Mouse (Mus musculus) intestine, embryonic 15.5 days (tissue): ENCODE data around the gene Calml3. TPM values are rescaled to one million over a fixed set of nuclear protein-coding genes. Genes with fewer than 3 reads are reported as not detected.
"Not testable (repeated sequence)": the region's sequence is repeated elsewhere in the genome, so short reads cannot be mapped to it uniquely, and the experiment has no call there.

ENCODE experiments used
- ATAC-seq: fragments of 200-750 bp; cut with Nextera tagmentation; 2 replicates; pipeline ENCODE4 v1.8.0; 2017; ENCODE audit warnings: moderate TSS enrichment, moderate library complexity
- H3K27ac ChIP-seq: fragments of 300-500 bp; sonication (generic); 2 replicates; pipeline ENCODE4 v1.5.1; 2015; ENCODE audit warnings: mild to moderate bottlenecking, inconsistent platforms
- H3K27me3 ChIP-seq: fragments of 300-500 bp; sonication (generic); replicated peaks from 2 replicates; pipeline ENCODE4 v1.6.1; 2015; ENCODE audit warnings: inconsistent platforms
- H3K36me3 ChIP-seq: fragments of 300-500 bp; sonication (generic); 2 replicates; pipeline ENCODE4 v1.6.1; 2015; ENCODE audit warnings: inconsistent platforms
- H3K4me1 ChIP-seq: fragments of 300-500 bp; sonication (generic); replicated peaks from 2 replicates; pipeline ENCODE4 v1.6.1; 2015; ENCODE audit warnings: inconsistent platforms
- H3K4me2 ChIP-seq: fragments of 300-500 bp; sonication (generic); replicated peaks from 2 replicates; pipeline ENCODE4 v1.6.1; 2015; ENCODE audit warnings: mild to moderate bottlenecking, inconsistent platforms
- H3K4me3 ChIP-seq: fragments of 300-500 bp; sonication (generic); replicated peaks from 2 replicates; pipeline ENCODE4 v1.5.1; 2015; ENCODE audit warnings: inconsistent platforms
- H3K9ac ChIP-seq: fragments of 300-500 bp; sonication (generic); 2 replicates; pipeline ENCODE4 v1.6.1; 2015; ENCODE audit warnings: inconsistent platforms
- H3K9me3 ChIP-seq: fragments of 300-500 bp; sonication (generic); 2 replicates; pipeline ENCODE4 v1.6.1; 2016; ENCODE audit warnings: inconsistent platforms
- WGBS: fragments of 180-500 bp; shearing (Covaris S2); methylation state at CpG from one replicate; pipeline ENCODE4 v1.1.7; 2015; 5-methylcytosine and 5-hydroxymethylcytosine counted together
- polyA plus RNA-seq: library from polyadenylated mRNA; unstranded; fragments of >200 nt; fragmentation: Nextera tagmentation; extraction: Ambion mirVana; gene quantifications from 2 replicates; pipeline ENCODE4 v1.2.1, GENCODE M21; 2015

The Calml3 gene
- not detected in 2 replicates for polyA plus RNA-seq

- H3K36me3 ChIP-seq, result no peaks in the 10 kb centered on the region
- no peaks in the 10 kb centered on the region for H3K27me3 ChIP-seq
- no peak within 1 kb of the TSS for H3K4me3 ChIP-seq
- no peaks in the 10 kb centered on the region for H3K9me3 ChIP-seq
- WGBS, result 84% methylated on average over 13 of the region's 13 CpGs
- no peaks in the 10 kb centered on the region for H3K4me1 ChIP-seq
- no peak for ATAC-seq
- no peak within 1 kb of the TSS for H3K9ac ChIP-seq
- H3K4me2 ChIP-seq, result no peak within 1 kb of the TSS
- H3K27ac ChIP-seq, result no peak within 1 kb of the TSS
These were observed at the start of gene Calml3 for GRCm38 (mm10) chr13:3804186-3804585. Calml3 (minus strand) TSS chr13:3804316.

DNA sequence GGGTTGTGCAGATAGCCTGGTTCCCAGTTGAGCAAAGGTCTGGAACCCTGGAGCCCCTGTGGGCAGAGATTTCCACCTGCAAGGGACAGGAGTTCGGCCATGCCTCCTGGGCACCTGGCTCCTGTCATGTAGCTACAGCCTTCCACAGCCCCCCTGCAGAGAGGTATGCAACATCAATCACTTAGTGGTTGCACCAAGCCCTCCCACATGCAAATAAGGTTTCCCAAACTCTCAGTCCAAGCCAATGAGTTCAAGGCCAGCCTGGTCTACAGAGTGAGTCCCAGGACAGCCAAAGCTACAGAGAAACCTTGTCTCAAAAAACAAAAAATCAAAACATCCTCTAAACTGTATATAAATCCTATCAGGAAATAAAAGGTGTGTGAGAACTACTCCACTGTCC lies 46.2 kb upstream of the Calml3 start:
- H3K4me2 ChIP-seq, result no peak overlapping the region
- H3K4me1 ChIP-seq, result no peaks in the 10 kb centered on the region
- H3K36me3 ChIP-seq, result no peaks in the 10 kb centered on the region
- no peaks in the 10 kb centered on the region for H3K9me3 ChIP-seq
- H3K9ac ChIP-seq, result no peak overlapping the region
- no peak overlapping the region for H3K4me3 ChIP-seq
- no peak overlapping the region for H3K27ac ChIP-seq
- WGBS, result 68% methylated on average over 1 of the region's 1 CpGs
- no peaks in the 10 kb centered on the region for H3K27me3 ChIP-seq
- no peak for ATAC-seq

- not testable (repeated sequence) for ATAC-seq, H3K9ac ChIP-seq, H3K4me3 ChIP-seq, H3K27me3 ChIP-seq, H3K4me2 ChIP-seq, H3K4me1 ChIP-seq, H3K36me3 ChIP-seq, H3K27ac ChIP-seq, H3K9me3 ChIP-seq
These were observed 36.5 kb upstream of the Calml3 start for GRCm38 (mm10) chr13:3840662-3841061.

DNA sequence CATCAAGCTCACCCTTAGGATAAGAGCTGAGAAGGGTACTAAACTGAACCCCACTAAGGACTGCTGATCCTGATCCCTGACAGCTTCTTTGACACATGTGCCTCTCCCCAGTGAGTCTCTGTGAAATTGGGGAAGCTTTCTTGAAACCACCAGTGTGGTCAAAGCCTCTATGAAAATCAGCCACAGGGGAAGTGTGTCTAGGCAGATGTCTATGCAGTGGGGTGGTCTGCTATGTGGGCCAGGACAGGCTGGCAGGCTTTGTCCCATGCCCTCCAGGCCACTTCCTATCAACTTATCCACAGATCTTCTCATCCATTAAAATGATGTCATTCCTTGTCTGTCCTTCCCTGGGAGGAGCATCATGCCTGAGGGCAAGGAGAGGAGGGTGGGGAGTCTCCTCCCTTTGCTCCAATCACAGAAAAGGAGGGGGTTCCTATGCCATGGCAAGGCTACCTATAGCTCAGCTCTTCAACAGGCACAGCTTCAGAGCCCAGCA lies 33.2 kb upstream of the Calml3 start, which contains the start of gene Calm4:
Gene Calm4, plus strand, starts transcription at position 446 of the 496 bp plus-strand sequence.
- H3K4me2 ChIP-seq, ATAC-seq, H3K27me3 ChIP-seq, H3K27ac ChIP-seq, H3K9ac ChIP-seq, H3K4me3 ChIP-seq, H3K9me3 ChIP-seq, H3K36me3 ChIP-seq, H3K4me1 ChIP-seq: not testable (repeated sequence)

DNA sequence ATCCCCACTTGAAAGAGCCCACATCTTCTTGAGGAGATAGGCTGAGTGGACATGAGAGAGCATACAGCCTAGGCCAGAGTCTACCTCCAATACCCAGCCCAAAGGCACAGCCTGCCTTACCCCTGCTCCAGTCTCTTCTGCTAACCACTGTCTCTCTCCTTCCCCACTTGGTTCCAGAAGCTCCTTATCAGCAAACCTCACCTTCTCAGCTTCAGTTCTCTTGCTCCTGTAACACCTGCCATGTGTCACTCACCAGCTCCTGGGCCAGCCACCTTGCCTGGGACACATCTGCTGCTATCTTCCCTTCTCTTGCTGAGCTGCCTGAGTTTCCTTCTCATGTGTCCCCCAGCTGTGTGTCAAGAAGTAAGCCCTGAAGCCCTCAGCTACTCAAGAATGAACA lies 29.5 kb upstream of the Calml3 start:
- not testable (repeated sequence) for H3K4me3 ChIP-seq, H3K27me3 ChIP-seq, ATAC-seq, H3K4me2 ChIP-seq, H3K27ac ChIP-seq, H3K36me3 ChIP-seq, H3K4me1 ChIP-seq, H3K9ac ChIP-seq, H3K9me3 ChIP-seq

- ATAC-seq, result peak; percentile 36; the same call in 1 of the 2 replicates
These were observed 28.3 kb upstream of the Calml3 start for GRCm38 (mm10) chr13:3832450-3832849.

GRCm38 (mm10) chr13:3831994-3832393 lies 27.9 kb upstream of the Calml3 start:
- H3K36me3 ChIP-seq, result no peaks in the 10 kb centered on the region
- no peak overlapping the region for H3K9ac ChIP-seq
- H3K4me1 ChIP-seq, result no peaks in the 10 kb centered on the region
- H3K27ac ChIP-seq, result no peak overlapping the region
- WGBS, result 63% methylated on average over 1 of the region's 1 CpGs
- H3K4me3 ChIP-seq, result no peak overlapping the region
- no peaks in the 10 kb centered on the region for H3K27me3 ChIP-seq
- no peak overlapping the region for H3K4me2 ChIP-seq
- ATAC-seq, result peak; percentile 77
- H3K9me3 ChIP-seq, result no peaks in the 10 kb centered on the region

More at GRCm38 (mm10) chr13:3832450-3832849, 28.3 kb upstream of the Calml3 start:
- no peaks in the 10 kb centered on the region for H3K27me3 ChIP-seq
- H3K4me1 ChIP-seq, result no peaks in the 10 kb centered on the region
- H3K9ac ChIP-seq, result no peak overlapping the region
- H3K27ac ChIP-seq, result no peak overlapping the region
- no peaks in the 10 kb centered on the region for H3K36me3 ChIP-seq
- H3K9me3 ChIP-seq, result no peaks in the 10 kb centered on the region
- no peak overlapping the region for H3K4me2 ChIP-seq
- no peak overlapping the region for H3K4me3 ChIP-seq
- WGBS, result 40% methylated on average over 2 of the region's 2 CpGs

DNA sequence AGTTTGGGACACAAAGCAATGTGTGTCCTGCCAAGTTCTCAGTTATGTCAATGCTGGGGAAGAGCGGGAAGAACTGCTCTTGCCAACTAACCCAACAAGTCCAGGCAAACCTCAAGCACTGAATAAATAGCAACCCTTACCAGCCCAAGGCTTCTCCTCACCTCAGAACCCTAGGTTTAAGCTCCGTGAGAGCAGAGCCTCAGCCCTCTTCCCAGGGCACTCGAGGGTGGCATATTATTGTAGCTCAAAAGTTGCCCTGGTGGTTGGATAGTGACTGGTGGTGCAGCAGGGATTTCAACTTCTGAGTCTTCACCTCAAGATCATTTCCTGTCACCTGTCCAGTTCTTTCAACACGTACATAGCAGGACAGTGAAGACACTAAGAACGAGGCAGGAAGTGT lies 27.4 kb upstream of the Calml3 start:
- Histone ChIP-seq H3K27me3 (no peaks in the 10 kb centered on the region), H3K4me1 (no peaks in the 10 kb centered on the region), H3K4me3 (no peak overlapping the region), H3K36me3 (no peaks in the 10 kb centered on the region), H3K4me2 (no peak overlapping the region), H3K27ac (no peak overlapping the region), H3K9ac (no peak overlapping the region), H3K9me3 (no peaks in the 10 kb centered on the region)
- ATAC-seq, result 0 out of 2 replicates have a peak, but pooled peaks have one; percentile 10
- 82% methylated on average over 5 of the region's 5 CpGs for WGBS

DNA sequence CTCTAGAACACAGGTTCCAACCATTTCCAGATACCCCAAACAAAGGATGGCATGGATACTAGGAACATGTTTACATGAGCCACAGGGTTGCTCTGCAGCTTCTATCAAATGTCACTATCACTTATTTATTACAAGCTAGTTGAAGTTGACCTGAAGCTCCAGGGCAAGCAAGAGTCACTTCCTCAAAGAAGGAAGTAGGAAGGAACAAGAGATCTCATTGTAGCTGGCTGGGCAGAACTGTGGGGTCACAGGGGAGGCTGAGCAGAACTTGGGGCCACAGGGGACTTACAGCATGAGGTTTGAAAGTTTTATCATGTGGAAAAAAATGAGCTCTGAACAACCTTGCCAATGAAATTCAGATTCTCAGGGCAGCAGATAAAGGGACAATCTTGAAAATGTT lies 21.6 kb upstream of the Calml3 start:
- no peak overlapping the region for H3K9ac ChIP-seq
- H3K27ac ChIP-seq, result no peak overlapping the region

GRCm38 (mm10) chr13:3822105-3822504 lies 18.0 kb upstream of the Calml3 start:
- no peaks in the 10 kb centered on the region for H3K9me3 ChIP-seq
- no peaks in the 10 kb centered on the region for H3K36me3 ChIP-seq
- peak; percentile 63 for ATAC-seq
- H3K4me1 ChIP-seq, result no peaks in the 10 kb centered on the region
- H3K4me3 ChIP-seq, result no peak overlapping the region
- WGBS, result 56% methylated on average over 4 of the region's 4 CpGs
- H3K9ac ChIP-seq, result no peak overlapping the region
- no peak overlapping the region for H3K27ac ChIP-seq
- no peaks in the 10 kb centered on the region for H3K27me3 ChIP-seq
- H3K4me2 ChIP-seq, result no peak overlapping the region

More for the DNA sequence above, 21.6 kb upstream of the Calml3 start:
- no peak overlapping the region for H3K4me2 ChIP-seq
- no peak overlapping the region for H3K4me3 ChIP-seq
- H3K27me3 ChIP-seq, result no peaks in the 10 kb centered on the region
- H3K9me3 ChIP-seq, result no peaks in the 10 kb centered on the region
- no peaks in the 10 kb centered on the region for H3K36me3 ChIP-seq
- H3K4me1 ChIP-seq, result no peaks in the 10 kb centered on the region
- ATAC-seq, result no peak

DNA sequence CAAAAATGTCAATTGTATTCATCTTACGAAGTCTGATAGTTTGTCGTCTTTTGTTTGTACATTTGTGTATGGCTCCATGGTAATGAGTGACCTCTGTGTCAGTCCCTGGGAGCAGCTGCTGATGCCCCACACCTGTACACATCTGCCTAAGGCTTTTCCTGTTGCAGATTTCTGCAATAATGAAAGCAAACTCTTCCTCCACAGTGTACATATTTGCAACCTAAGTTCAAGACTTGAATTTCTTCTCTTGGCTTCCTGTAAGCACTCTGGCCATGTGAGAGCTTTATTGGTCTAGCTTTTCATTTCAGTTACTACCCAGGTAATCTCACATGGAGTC lies 14.6 kb upstream of the Calml3 start:
- no peaks in the 10 kb centered on the region for H3K9me3 ChIP-seq
- H3K4me2 ChIP-seq, result no peak overlapping the region
- H3K9ac ChIP-seq, result no peak overlapping the region
- H3K4me3 ChIP-seq, result no peak overlapping the region
- no peak for ATAC-seq
- no peak overlapping the region for H3K27ac ChIP-seq
- H3K27me3 ChIP-seq, result no peaks in the 10 kb centered on the region
- H3K4me1 ChIP-seq, result no peaks in the 10 kb centered on the region
- no peaks in the 10 kb centered on the region for H3K36me3 ChIP-seq
- WGBS, result 61% methylated on average over 2 of the region's 2 CpGs

GRCm38 (mm10) chr13:3818012-3818739 lies 14.1 kb upstream of the Calml3 start:
- no peaks in the 10 kb centered on the region for H3K4me1 ChIP-seq
- H3K27me3 ChIP-seq, result no peaks in the 10 kb centered on the region
- no peak overlapping the region for H3K9ac ChIP-seq
- no peaks in the 10 kb centered on the region for H3K36me3 ChIP-seq
- no peak overlapping the region for H3K4me3 ChIP-seq
- H3K4me2 ChIP-seq, result no peak overlapping the region
- H3K9me3 ChIP-seq, result no peaks in the 10 kb centered on the region
- no peak overlapping the region for H3K27ac ChIP-seq
- ATAC-seq, result peak; percentile 67; the same call in 1 of the 2 replicates
- WGBS, result 65% methylated on average over 5 of the region's 5 CpGs

DNA sequence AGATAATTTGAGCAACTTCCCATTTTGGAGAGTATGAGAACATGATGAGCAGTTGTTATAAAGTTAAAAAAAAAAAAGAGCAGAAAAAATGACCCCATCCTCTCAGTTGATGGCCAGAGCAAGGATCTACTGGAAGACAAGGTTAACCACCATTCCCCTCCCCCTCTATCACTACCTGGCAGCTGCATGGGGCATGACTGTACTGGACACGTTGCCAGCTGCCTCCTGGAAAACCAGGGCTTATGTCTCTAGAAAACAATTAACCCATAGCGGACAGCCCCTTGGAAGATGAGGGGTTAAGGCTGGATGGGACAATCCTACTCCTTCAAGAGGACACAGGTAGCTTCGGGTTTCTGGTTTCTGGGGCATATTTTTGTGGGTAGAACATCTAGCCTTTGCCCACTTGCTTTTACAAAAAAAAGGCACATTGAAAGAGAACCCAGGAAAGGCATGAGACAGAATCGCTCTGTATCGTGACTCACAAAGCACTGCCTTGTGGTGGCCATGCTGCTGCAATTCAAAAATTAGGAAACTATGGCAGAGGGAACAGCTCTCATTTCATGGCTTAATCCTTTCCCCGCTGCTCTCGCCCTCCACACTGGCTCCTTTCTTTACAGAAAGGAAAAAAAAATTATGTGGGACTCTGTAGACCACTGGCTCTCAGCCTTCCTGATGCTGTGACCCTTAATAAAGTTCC lies 3.2 kb upstream of the Calml3 start:
- Histone ChIP-seq H3K36me3 (no peaks in the 10 kb centered on the region), H3K4me3 (no peak overlapping the region), H3K9ac (no peak overlapping the region), H3K4me1 (no peaks in the 10 kb centered on the region), H3K9me3 (no peaks in the 10 kb centered on the region), H3K27ac (no peak overlapping the region), H3K4me2 (no peak overlapping the region), H3K27me3 (no peaks in the 10 kb centered on the region)
- no peak for ATAC-seq
- 84% methylated on average over 7 of the region's 7 CpGs for WGBS
